Mouse (Mus musculus): ENCODE data around the gene Btbd1.

Btbd1 gene

GRCm38 (mm10) chr7:81788536-81788935 is 40.7 kb downstream of the Btbd1 start:
- no peak for DNase-seq (ENCODE audit: low spot score in 2 of 2)

GRCm38 (mm10) chr7:81777667-81778218 is 51.5 kb downstream of the Btbd1 start:
- DNase-seq (ENCODE audit: low spot score in 2 of 2) = no peak

- DNase-seq (ENCODE audit: low spot score in 2 of 2) = no peak
Measured at GRCm38 (mm10) chr7:81775325-81775724, 53.9 kb downstream of the Btbd1 start.

- DNase-seq (ENCODE audit: low spot score in 2 of 2) = no peak
Measured at GRCm38 (mm10) chr7:81772786-81773539, 56.3 kb downstream of the Btbd1 start.

- peak; percentile 5 to 25 for DNase-seq (ENCODE audit: low spot score in 2 of 2)
Measured at GRCm38 (mm10) chr7:81763110-81763845, 66.0 kb downstream of the Btbd1 start.

GRCm38 (mm10) chr7:81762180-81763109 is 66.8 kb downstream of the Btbd1 start, which contains the start of gene Ramac:
Gene Ramac, plus strand, starts transcription at chr7:81762925.
- DNase-seq (ENCODE audit: low spot score in 2 of 2) = peak; percentile 78 to 87

- DNase-seq (ENCODE audit: low spot score in 2 of 2) = no peak
Measured at GRCm38 (mm10) chr7:81747956-81748355, 81.3 kb downstream of the Btbd1 start.

GRCm38 (mm10) chr7:81744145-81744544 is 85.1 kb downstream of the Btbd1 start:
- no peak for DNase-seq (ENCODE audit: low spot score in 2 of 2)
